Mouse (Mus musculus): ENCODE data around the gene Zcchc7. TPM values are rescaled to one million over a fixed set of nuclear protein-coding genes. Genes with fewer than 3 reads are reported as not detected.

Gene Zcchc7
- polyA plus RNA-seq, 1 experiment from 2014 or later: 25.3 TPM

- H3K4me1 ChIP-seq (replicated peaks): 0 out of 2 replicates have a peak, but pooled peaks cover 2% of the 10 kb centered on the region
- H3K27me3 ChIP-seq: no peaks in the 10 kb centered on the region
- H3K4me2 ChIP-seq: no peak overlapping the region
- H3K4me3 ChIP-seq: no peak overlapping the region
- no peak for ATAC-seq (replicated peaks; ENCODE audit: insufficient number of reproducible peaks, insufficient read depth, low FRiP score, low read depth)
- H3K9me3 ChIP-seq (replicated peaks): no peaks in the 10 kb centered on the region
- H3K9ac ChIP-seq: no peak overlapping the region
- H3K36me3 ChIP-seq: no peaks in the 10 kb centered on the region
- 0 out of 2 replicates have a peak overlapping the region, but pooled peaks have one; percentile 7 for H3K27ac ChIP-seq
- WGBS: 67% methylated on average over 2 of the region's 2 CpGs
These were observed 21.0 kb downstream of the Zcchc7 start for GRCm38 (mm10) chr4:44776651-44777050.

- Histone ChIP-seq H3K4me2 (no peak overlapping the region), H3K9me3 (replicated peaks) (no peaks in the 10 kb centered on the region), H3K4me1 (replicated peaks) (0 out of 2 replicates have a peak, but pooled peaks cover 2% of the 10 kb centered on the region), H3K4me3 (no peak overlapping the region), H3K9ac (no peak overlapping the region), H3K27ac (no peak overlapping the region), H3K27me3 (no peaks in the 10 kb centered on the region), H3K36me3 (no peaks in the 10 kb centered on the region)
- no peak for ATAC-seq (replicated peaks; ENCODE audit: insufficient number of reproducible peaks, insufficient read depth, low FRiP score, low read depth)
- WGBS: 89% methylated on average over 3 of the region's 3 CpGs
These were observed 21.4 kb downstream of the Zcchc7 start for GRCm38 (mm10) chr4:44777101-44777500.

GRCm38 (mm10) chr4:44777711-44778110, 22.0 kb downstream of the Zcchc7 start:
- Histone ChIP-seq H3K4me2 (no peak overlapping the region), H3K36me3 (no peaks in the 10 kb centered on the region), H3K9me3 (replicated peaks) (no peaks in the 10 kb centered on the region), H3K9ac (no peak overlapping the region), H3K27me3 (no peaks in the 10 kb centered on the region), H3K27ac (no peak overlapping the region), H3K4me3 (no peak overlapping the region), H3K4me1 (replicated peaks) (0 out of 2 replicates have a peak, but pooled peaks cover 2% of the 10 kb centered on the region)
- no peak for ATAC-seq (replicated peaks; ENCODE audit: insufficient number of reproducible peaks, insufficient read depth, low FRiP score, low read depth)

- ATAC-seq (replicated peaks; ENCODE audit: insufficient number of reproducible peaks, insufficient read depth, low FRiP score, low read depth): no peak
- Histone ChIP-seq H3K9ac (no peak overlapping the region), H3K9me3 (replicated peaks) (no peaks in the 10 kb centered on the region)
These were observed 22.6 kb downstream of the Zcchc7 start for GRCm38 (mm10) chr4:44778316-44778715.

GRCm38 (mm10) chr4:44780462-44781157, 24.9 kb downstream of the Zcchc7 start:
- Histone ChIP-seq H3K27ac (no peak overlapping the region), H3K4me2 (no peak overlapping the region), H3K4me3 (no peak overlapping the region), H3K36me3 (no peaks in the 10 kb centered on the region), H3K9me3 (replicated peaks) (no peaks in the 10 kb centered on the region), H3K9ac (no peak overlapping the region), H3K4me1 (replicated peaks) (0 out of 2 replicates have a peak, but pooled peaks cover 2% of the 10 kb centered on the region), H3K27me3 (no peaks in the 10 kb centered on the region)
- ATAC-seq (replicated peaks; ENCODE audit: insufficient number of reproducible peaks, insufficient read depth, low FRiP score, low read depth): no peak
- WGBS: 76% methylated on average over 4 of the region's 4 CpGs

More at GRCm38 (mm10) chr4:44778316-44778715, 22.6 kb downstream of the Zcchc7 start:
- Histone ChIP-seq H3K36me3 (no peaks in the 10 kb centered on the region), H3K27ac (no peak overlapping the region), H3K4me3 (no peak overlapping the region), H3K4me2 (no peak overlapping the region), H3K27me3 (no peaks in the 10 kb centered on the region), H3K4me1 (replicated peaks) (0 out of 2 replicates have a peak, but pooled peaks cover 2% of the 10 kb centered on the region)
- 57% methylated on average over 3 of the region's 3 CpGs for WGBS

- no peak overlapping the region for H3K4me3 ChIP-seq
- no peak overlapping the region for H3K9ac ChIP-seq
- H3K4me1 ChIP-seq (replicated peaks): 0 out of 2 replicates have a peak, but pooled peaks cover 2% of the 10 kb centered on the region
- no peaks in the 10 kb centered on the region for H3K36me3 ChIP-seq
- H3K4me2 ChIP-seq: no peak overlapping the region
- no peak overlapping the region for H3K27ac ChIP-seq
- no peaks in the 10 kb centered on the region for H3K27me3 ChIP-seq
- 87% methylated on average over 1 of the region's 1 CpGs for WGBS
- no peaks in the 10 kb centered on the region for H3K9me3 ChIP-seq (replicated peaks)
- ATAC-seq (replicated peaks; ENCODE audit: insufficient number of reproducible peaks, insufficient read depth, low FRiP score, low read depth): no peak
These were observed 25.8 kb downstream of the Zcchc7 start for GRCm38 (mm10) chr4:44781494-44781893.

GRCm38 (mm10) chr4:44783566-44784292, 28.1 kb downstream of the Zcchc7 start:
- WGBS: 65% methylated on average over 6 of the region's 6 CpGs
- H3K36me3 ChIP-seq: no peaks in the 10 kb centered on the region

GRCm38 (mm10) chr4:44812855-44813254, 57.2 kb downstream of the Zcchc7 start:
- Histone ChIP-seq H3K27me3 (no peaks in the 10 kb centered on the region), H3K9ac (no peak overlapping the region), H3K4me1 (replicated peaks) (peaks cover 8% of the 10 kb centered on the region; the same call in 1 of the 2 replicates), H3K4me3 (no peak overlapping the region), H3K9me3 (replicated peaks) (no peaks in the 10 kb centered on the region), H3K4me2 (no peak overlapping the region), H3K36me3 (no peaks in the 10 kb centered on the region), H3K27ac (no peak overlapping the region)
- 67% methylated on average over 1 of the region's 1 CpGs for WGBS
- ATAC-seq (replicated peaks; ENCODE audit: insufficient number of reproducible peaks, insufficient read depth, low FRiP score, low read depth): no peak

More at GRCm38 (mm10) chr4:44783566-44784292, 28.1 kb downstream of the Zcchc7 start:
- no peak overlapping the region for H3K9ac ChIP-seq
- ATAC-seq (replicated peaks; ENCODE audit: insufficient number of reproducible peaks, insufficient read depth, low FRiP score, low read depth): no peak
- H3K4me2 ChIP-seq: no peak overlapping the region
- H3K4me1 ChIP-seq (replicated peaks): no peaks in the 10 kb centered on the region
- no peaks in the 10 kb centered on the region for H3K9me3 ChIP-seq (replicated peaks)
- no peak overlapping the region for H3K27ac ChIP-seq
- H3K4me3 ChIP-seq: no peak overlapping the region
- no peaks in the 10 kb centered on the region for H3K27me3 ChIP-seq

- Histone ChIP-seq H3K4me3 (no peak overlapping the region), H3K4me1 (replicated peaks) (peaks cover 8% of the 10 kb centered on the region; the same call in 1 of the 2 replicates), H3K27me3 (no peaks in the 10 kb centered on the region), H3K4me2 (no peak overlapping the region), H3K9me3 (replicated peaks) (no peaks in the 10 kb centered on the region), H3K9ac (no peak overlapping the region), H3K36me3 (no peaks in the 10 kb centered on the region), H3K27ac (no peak overlapping the region)
- ATAC-seq (replicated peaks; ENCODE audit: insufficient number of reproducible peaks, insufficient read depth, low FRiP score, low read depth): no peak
- WGBS: 19% methylated on average over 4 of the region's 4 CpGs
These were observed 58.1 kb downstream of the Zcchc7 start for GRCm38 (mm10) chr4:44813770-44814169.

GRCm38 (mm10) chr4:44816584-44816983, 60.9 kb downstream of the Zcchc7 start:
- Histone ChIP-seq H3K9ac (no peak overlapping the region), H3K4me3 (no peak overlapping the region), H3K4me1 (replicated peaks) (peaks cover 8% of the 10 kb centered on the region; the same call in 1 of the 2 replicates), H3K4me2 (no peak overlapping the region), H3K27me3 (no peaks in the 10 kb centered on the region), H3K36me3 (no peaks in the 10 kb centered on the region), H3K9me3 (replicated peaks) (no peaks in the 10 kb centered on the region), H3K27ac (no peak overlapping the region)
- ATAC-seq (replicated peaks; ENCODE audit: insufficient number of reproducible peaks, insufficient read depth, low FRiP score, low read depth): no peak
- 46% methylated on average over 7 of the region's 7 CpGs for WGBS

GRCm38 (mm10) chr4:44830609-44831008, 74.9 kb downstream of the Zcchc7 start:
- Histone ChIP-seq H3K36me3 (no peaks in the 10 kb centered on the region), H3K4me3 (no peak overlapping the region), H3K9me3 (replicated peaks) (no peaks in the 10 kb centered on the region), H3K4me2 (no peak overlapping the region), H3K27me3 (no peaks in the 10 kb centered on the region), H3K4me1 (replicated peaks) (no peaks in the 10 kb centered on the region), H3K9ac (no peak overlapping the region), H3K27ac (no peak overlapping the region)
- WGBS: 77% methylated on average over 3 of the region's 3 CpGs
- no peak for ATAC-seq (replicated peaks; ENCODE audit: insufficient number of reproducible peaks, insufficient read depth, low FRiP score, low read depth)
